Mouse (Mus musculus) liver, adult 2 months (tissue): ENCODE results near the gene Ttc38.

Experiments used
- CTCF ChIP-seq: fragments of 200-500 bp; IDR thresholded peaks from 2 replicates; pipeline ENCODE4 v1.5.1; 2011; ENCODE audit warnings: low read depth, low read length, control low read depth
- POLR2A ChIP-seq: fragments of 200-500 bp; IDR thresholded peaks from 2 replicates; pipeline ENCODE4 v1.6.1; 2011; ENCODE audit warnings: low read length, control low read depth; ENCODE audit not compliant: insufficient read depth; ENCODE audit errors: extremely low read depth

DNA sequence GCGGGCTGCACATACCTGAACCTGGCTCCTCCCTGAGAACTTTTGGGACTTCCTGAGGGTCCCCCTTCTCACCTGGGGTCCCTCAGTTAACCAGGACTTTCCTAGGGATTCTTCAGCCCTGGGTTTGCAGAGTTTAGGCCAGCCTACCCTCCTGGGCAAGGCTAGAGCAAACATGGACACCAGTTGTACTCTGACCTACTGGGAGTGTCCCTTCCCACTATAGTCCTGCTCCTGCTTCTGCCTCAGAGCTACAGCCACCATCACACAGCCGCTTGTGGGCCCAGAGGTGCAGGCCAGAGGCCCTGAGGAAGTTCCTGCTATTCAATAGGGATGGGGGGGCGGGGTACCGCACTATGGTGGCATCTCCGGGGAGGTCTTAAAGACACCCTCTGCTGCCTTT is 2.6 kb upstream of the Ttc38 start:
- TF ChIP-seq CTCF (no peak), POLR2A (no peak)
